Mouse (Mus musculus) small intestine, adult 10 weeks (tissue): ENCODE measurements around the gene Wnt3a. TPM values are rescaled to one million over a fixed set of nuclear protein-coding genes. Genes with fewer than 3 reads are reported as not detected.

Experiments used
- polyA plus RNA-seq: library from polyadenylated mRNA; stranded (reverse); fragments of 350-450 nt; fragmentation: Illumina TruSeq; extraction: RNeasy Lipid Tissue Mini Kit (QIAGEN cat#74804); gene quantifications from one replicate; pipeline ENCODE4 v1.2.3, GENCODE M21; 2014; ENCODE audit warnings: low replicate concordance

The Wnt3a gene
- polyA plus RNA-seq = not detected

DNA sequence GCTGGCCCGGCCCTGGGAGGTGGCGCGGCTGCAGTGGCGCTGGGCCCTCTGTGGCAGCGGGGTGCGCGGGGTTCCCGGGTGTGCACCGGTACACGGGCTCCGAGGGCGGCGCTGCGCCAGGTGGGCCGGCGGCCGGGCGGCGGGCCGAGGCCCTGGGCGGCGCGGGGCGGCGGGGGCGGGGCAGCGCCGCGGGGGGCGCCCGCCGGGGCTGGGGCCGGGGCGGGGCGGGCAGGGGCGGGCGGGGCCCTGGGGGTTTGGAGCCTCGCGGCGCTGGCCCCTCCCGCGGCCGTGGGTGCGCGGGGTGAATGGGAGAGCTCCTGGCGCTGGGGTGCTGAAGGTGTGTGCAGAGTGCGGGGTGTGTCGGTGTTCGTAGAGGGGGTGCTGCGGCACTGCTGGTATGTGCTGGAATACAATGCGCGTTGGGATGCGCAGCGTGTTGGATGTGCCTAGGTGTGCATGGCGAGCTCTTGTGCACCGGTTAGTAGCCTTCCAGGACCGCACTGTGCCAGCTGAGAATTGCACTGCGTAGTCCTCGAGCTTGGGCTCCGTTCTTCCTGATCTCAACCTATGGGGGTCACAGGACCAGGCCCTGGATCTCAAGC is at the start of gene Wnt3a:
Gene Wnt3a, minus strand, starts transcription at position 51 of the 602 bp plus-strand sequence.

DNA sequence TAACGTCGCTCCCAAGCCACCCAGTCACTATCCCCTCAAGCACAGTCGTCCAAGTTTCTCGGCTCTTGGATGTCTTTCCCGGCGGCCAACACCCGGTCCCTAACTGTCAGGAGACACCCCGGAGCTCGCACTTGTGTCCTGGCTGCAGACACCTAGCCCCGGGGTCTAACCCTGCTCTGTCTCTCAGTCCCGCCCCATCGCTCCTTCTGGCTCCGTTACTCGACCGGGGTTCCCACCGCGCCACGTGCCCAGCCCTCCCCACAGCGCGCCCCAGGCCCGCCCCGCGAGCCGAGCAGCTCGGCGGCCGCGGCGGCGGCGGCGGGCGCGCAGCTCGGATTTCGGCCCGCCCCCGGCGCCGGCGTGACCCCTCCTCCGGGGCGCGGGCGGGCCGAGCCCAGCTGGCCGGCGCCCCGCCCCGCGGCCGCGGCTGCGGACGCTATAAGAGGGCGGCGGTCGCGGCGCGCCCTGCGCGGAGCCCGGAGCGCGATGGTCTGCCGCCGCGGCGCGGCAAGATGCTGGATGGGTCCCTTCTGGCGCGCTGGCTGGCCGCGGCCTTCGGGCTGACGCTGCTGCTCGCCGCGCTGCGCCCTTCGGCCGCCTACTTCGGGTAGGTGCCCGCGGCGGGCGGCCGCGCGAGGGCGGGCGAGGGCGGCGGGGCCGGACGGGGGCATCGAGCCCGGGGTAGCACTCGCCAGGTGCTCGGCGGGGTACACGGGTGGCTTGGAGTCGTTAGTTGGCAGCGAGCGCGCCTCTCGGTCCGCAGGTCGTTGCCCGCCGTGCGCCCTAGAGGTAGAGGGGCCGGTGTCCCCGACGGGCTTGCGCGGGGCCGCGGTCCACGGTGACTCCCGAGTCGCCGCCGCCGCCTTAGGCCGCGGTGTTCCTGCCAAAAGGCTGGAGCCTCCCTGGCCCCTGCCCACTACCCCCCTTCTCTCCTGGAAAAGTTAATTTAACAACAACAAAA is 16.2 kb upstream of the Wnt3a start, which contains the start of gene Wnt9a:
Gene Wnt9a, plus strand, starts transcription at position 468 of the 961 bp plus-strand sequence.

DNA sequence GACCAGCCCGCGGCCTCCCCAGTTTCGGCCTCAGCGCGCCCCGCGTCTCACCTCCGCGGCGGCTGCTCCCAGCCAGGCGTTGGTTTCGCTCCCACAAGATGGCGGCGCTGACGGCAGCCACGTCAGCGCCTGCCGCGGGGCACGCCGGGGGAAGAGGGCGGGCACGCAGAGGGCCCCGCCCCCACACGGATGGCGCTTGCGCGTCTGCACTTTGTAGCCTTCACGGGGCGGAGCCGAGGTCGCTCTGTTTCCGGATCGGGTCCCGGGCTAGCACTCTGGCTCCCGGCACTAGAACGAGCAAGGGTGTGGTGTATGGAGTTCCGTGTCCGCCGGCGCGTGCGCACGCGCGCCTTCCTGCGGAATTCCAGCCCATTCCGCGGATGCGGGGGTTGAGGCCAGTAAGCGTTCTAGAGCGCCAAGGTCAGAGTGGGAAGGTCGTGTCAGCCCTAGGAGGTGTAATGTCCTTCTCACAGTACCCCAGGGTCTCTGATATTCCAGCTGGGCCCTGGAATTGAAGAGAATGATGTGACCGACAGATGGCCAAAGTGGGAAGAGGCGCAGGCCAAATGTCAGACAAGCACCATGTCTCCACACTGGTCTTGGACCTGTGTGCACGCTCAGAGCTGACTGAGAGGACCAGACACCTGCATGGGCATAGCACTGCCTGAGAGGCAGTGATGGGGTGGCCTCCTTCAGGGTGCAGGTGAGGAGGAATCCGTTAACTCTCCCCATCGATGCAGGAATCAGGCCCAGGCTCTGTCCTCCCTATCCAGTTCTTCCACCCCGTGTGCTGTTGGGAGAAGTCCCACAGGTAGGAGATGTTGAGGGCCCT is 62.2 kb downstream of the Wnt3a start, which contains the start of gene Arf1:
Gene Arf1, minus strand, starts transcription at position 149 of the 832 bp plus-strand sequence.

DNA sequence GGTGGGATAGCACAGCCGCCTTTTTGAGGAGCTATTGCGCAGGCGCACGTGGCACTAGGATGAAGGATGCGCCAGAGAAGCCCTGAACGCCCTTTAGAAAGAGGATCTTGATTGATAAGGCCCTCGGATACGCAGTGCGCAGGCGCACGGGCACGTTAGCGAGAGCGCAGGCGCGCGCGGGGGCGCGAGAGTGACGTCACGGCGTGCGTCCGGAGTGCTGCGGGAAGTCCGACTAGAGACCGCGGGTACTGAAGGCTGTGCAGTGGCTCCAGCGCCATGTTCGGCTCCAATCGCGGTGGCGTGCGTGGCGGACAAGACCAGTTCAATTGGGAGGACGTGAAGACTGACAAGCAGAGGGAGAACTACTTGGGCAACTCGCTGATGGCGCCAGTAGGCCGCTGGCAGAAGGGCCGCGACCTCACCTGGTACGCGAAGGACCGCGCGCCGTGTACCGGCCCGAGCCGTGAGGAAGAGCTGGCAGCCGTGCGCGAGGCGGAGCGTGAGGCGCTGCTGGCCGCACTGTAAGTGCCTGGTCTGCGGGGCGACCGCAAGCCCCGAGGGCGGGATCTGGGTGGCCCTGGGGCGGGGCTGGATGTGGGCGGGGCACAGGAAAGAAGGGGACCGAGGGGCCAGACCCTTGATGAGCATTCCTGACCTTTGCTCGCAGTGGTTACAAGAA is 82.3 kb downstream of the Wnt3a start, which contains the start of gene 2310033P09Rik:
Gene 2310033P09Rik, plus strand, starts transcription at position 169 of the 679 bp plus-strand sequence.

DNA sequence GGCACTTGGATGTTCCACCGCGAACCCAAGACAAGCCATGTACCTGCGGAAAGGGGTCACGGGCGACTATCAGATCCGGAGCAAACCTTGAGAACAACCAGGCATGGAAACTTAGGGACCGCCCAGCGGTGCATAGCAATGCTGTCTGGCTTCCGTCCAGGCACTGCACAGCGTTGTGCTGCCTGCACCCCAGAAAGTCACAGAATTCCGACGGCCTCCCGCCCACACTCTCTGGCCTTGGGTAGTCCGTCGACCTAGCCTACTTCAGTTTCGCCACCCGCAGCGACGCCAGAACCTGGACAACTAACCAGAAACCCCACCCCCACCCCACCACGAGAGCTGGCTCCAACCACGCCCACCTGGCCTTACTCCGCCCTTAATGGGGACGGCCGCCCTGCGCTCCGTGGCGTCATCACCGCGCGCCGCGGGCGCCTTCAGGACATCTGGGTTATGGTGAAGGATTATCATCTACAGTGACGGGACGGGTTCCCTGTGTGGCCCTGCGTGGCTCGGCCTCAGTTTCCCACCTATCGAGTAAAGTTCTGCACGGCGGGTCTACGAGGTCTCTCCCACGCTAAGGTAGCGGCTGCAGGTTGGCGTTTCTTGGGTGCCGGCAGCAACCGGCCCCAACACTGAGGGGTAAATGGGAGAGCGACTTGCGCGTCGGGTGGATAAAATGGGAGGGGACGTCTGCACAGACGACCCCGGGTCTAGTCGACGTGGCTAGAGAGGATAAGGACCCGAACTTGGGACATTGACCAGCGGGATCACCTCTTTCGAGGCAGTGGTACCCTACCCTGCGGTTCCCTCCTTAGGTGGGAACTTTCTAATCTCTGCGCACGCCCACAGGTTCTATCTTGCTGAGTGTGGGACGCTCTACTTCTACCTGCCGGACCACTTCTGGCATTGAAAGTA is 88.2 kb downstream of the Wnt3a start, which contains the start of gene Mrpl55:
Gene Mrpl55, plus strand, starts transcription at position 406 of the 915 bp plus-strand sequence.

Other genes with a start within 250 kb of the Wnt3a start
- not detected for gene Obscn, start 154.3 kb downstream of the Wnt3a start, polyA plus RNA-seq
- gene Iba57, start 127.0 kb downstream of the Wnt3a start, polyA plus RNA-seq = 0.78 TPM
- gene Gjc2, start 107.5 kb downstream of the Wnt3a start, polyA plus RNA-seq = not detected
- 3.9 TPM for gene Guk1, start 98.5 kb downstream of the Wnt3a start, polyA plus RNA-seq
- 14.2 TPM for gene Mrpl55, start 88.3 kb downstream of the Wnt3a start, polyA plus RNA-seq
- gene 2310033P09Rik, start 82.4 kb downstream of the Wnt3a start, polyA plus RNA-seq = 0.45 TPM
- gene Arf1, start 62.5 kb downstream of the Wnt3a start, polyA plus RNA-seq = 277 TPM
- 0.19 TPM for gene Wnt9a, start 16.2 kb upstream of the Wnt3a start, polyA plus RNA-seq
- gene Prss38, start 84.9 kb upstream of the Wnt3a start, polyA plus RNA-seq = not detected
- 7.8 TPM for gene Jmjd4, start 159.3 kb upstream of the Wnt3a start, polyA plus RNA-seq
- gene Snap47, start 160.4 kb upstream of the Wnt3a start, polyA plus RNA-seq = 7.9 TPM
- gene Zfp867, start 181.7 kb upstream of the Wnt3a start, polyA plus RNA-seq = 3.6 TPM
- gene Zkscan17, start 236.0 kb upstream of the Wnt3a start, polyA plus RNA-seq = 0.85 TPM